Mouse (Mus musculus): ENCODE data around the gene Hvcn1.
"Not testable (repeated sequence)": the region's sequence is repeated elsewhere in the genome, so short reads cannot be mapped to it uniquely, and the experiment has no call there.

The Hvcn1 gene

GRCm38 (mm10) chr5:122204180-122204579, 2.4 kb upstream of the Hvcn1 start:
- DNase-seq = no peak

GRCm38 (mm10) chr5:122208909-122209308, 2.3 kb downstream of the Hvcn1 start:
- DNase-seq = no peak

- DNase-seq = peak; percentile 69
Measured at GRCm38 (mm10) chr5:122209591-122210368, 3.2 kb downstream of the Hvcn1 start.

GRCm38 (mm10) chr5:122210890-122211289, 4.3 kb downstream of the Hvcn1 start:
- DNase-seq = no peak

- DNase-seq = no peak
Measured at GRCm38 (mm10) chr5:122212125-122212524, 5.5 kb downstream of the Hvcn1 start.

- DNase-seq = not testable (repeated sequence)
Measured at GRCm38 (mm10) chr5:122212820-122213219, 6.2 kb downstream of the Hvcn1 start.

GRCm38 (mm10) chr5:122213861-122214260, 7.3 kb downstream of the Hvcn1 start:
- no peak for DNase-seq

- DNase-seq = no peak
Measured at GRCm38 (mm10) chr5:122217636-122218035, 11.0 kb downstream of the Hvcn1 start.

- no peak for DNase-seq
Measured at GRCm38 (mm10) chr5:122218109-122218905, 11.7 kb downstream of the Hvcn1 start.

- no peak for DNase-seq
Measured at GRCm38 (mm10) chr5:122218928-122219327, 12.3 kb downstream of the Hvcn1 start.

- peak; percentile 71 for DNase-seq
Measured at GRCm38 (mm10) chr5:122219655-122220629, 13.3 kb downstream of the Hvcn1 start.

GRCm38 (mm10) chr5:122221085-122221484, 14.5 kb downstream of the Hvcn1 start:
- DNase-seq = no peak

GRCm38 (mm10) chr5:122224291-122224690, 17.7 kb downstream of the Hvcn1 start:
- no peak for DNase-seq

GRCm38 (mm10) chr5:122228271-122228765, 21.7 kb downstream of the Hvcn1 start:
- no peak for DNase-seq

- peak; percentile 37 for DNase-seq
Measured at GRCm38 (mm10) chr5:122228772-122229171, 22.2 kb downstream of the Hvcn1 start.

- DNase-seq = no peak
Measured at GRCm38 (mm10) chr5:122230816-122231215, 24.2 kb downstream of the Hvcn1 start.

- DNase-seq = no peak
Measured at GRCm38 (mm10) chr5:122231431-122231830, 24.8 kb downstream of the Hvcn1 start.

GRCm38 (mm10) chr5:122232004-122232403, 25.4 kb downstream of the Hvcn1 start:
- DNase-seq = peak; percentile 48

- no peak for DNase-seq
Measured at GRCm38 (mm10) chr5:122233077-122233581, 26.5 kb downstream of the Hvcn1 start.

- DNase-seq = no peak
Measured at GRCm38 (mm10) chr5:122233695-122234094, 27.1 kb downstream of the Hvcn1 start.

- DNase-seq = no peak
Measured at GRCm38 (mm10) chr5:122234319-122235195, 28.0 kb downstream of the Hvcn1 start.
